Mouse (Mus musculus): ENCODE measurements around the gene Ypel4. TPM values are rescaled to one million over a fixed set of nuclear protein-coding genes. Genes with fewer than 3 reads are reported as not detected.

Ypel4 gene
- polyA plus RNA-seq, 1 experiment from 2014 or later, result 3.4 TPM

DNA sequence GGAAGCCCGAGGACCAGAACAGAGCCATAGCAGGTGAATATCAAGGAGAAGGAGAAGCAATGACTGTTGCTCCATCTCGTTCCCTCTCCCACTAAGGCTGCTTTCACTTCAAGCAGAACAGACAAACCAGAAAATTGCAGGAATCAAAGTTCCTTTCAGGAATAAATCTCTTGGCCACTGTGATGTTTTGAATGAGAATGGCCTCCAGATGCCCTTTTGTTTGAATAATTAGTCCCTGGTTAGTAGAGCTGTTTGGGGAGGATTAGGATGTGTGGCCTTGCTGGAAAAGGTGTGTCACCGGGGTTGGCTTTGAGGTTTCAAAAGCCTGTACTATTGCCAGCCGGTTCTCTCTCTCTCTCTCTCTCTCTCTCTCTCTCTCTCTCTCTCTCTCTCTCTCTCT, 28.4 kb downstream of the Ypel4 start:
- no peaks in the 10 kb centered on the region for H3K27me3 ChIP-seq (replicated peaks; ENCODE audit: insufficient read depth, low read length)

DNA sequence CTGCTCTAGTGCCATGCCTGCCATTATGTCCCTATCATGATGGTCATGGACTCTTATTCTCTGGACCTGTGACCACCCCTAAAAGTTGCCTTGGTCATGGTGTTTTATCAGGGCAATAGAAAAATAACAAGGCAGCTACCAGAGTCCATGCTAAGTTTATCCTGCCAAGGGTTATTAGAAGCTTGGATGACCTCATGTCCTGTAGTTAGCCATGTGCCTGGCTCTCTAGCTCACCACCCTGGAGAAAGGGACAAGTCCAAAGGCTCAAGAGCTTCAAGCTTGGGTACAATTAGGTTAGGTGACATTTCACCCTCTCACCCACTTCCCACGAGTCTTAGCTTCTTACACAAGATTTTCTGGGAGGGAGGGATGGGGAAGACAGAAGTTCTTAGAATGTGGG, 29.0 kb downstream of the Ypel4 start:
- Histone ChIP-seq H3K4me3 (ENCODE audit: low read depth, low read length) (no peak overlapping the region), H3K36me3 (ENCODE audit: insufficient read depth, low read length) (no peaks in the 10 kb centered on the region), H3K9me3 (ENCODE audit: low read length) (no peaks in the 10 kb centered on the region), H3K9ac (replicated peaks; ENCODE audit: low read depth) (no peak overlapping the region), H3K27me3 (replicated peaks; ENCODE audit: insufficient read depth, low read length) (no peaks in the 10 kb centered on the region), H3K4me1 (ENCODE audit: insufficient read depth, low read depth, low read length) (no peaks in the 10 kb centered on the region), H3K27ac (ENCODE audit: low read length) (no peak overlapping the region), H3K4me2 (replicated peaks; ENCODE audit: low read depth, low read length) (no peak overlapping the region)
- DNase-seq (ENCODE audit: low spot score), result no peak
- TF ChIP-seq EP300 (IDR thresholded peaks at IDR 0.05) (no peak), CTCF (IDR thresholded peaks at IDR 0.05) (no peak)
- no peak for ATAC-seq
- 35% methylated on average over 1 of the region's 1 CpGs for WGBS

More for the DNA sequence above, 28.4 kb downstream of the Ypel4 start:
- H3K36me3 ChIP-seq (ENCODE audit: insufficient read depth, low read length), result no peaks in the 10 kb centered on the region
- no peak overlapping the region for H3K4me2 ChIP-seq (replicated peaks; ENCODE audit: low read depth, low read length)
- no peak for DNase-seq (ENCODE audit: low spot score)
- no peaks in the 10 kb centered on the region for H3K4me1 ChIP-seq (ENCODE audit: insufficient read depth, low read depth, low read length)
- no peak overlapping the region for H3K9ac ChIP-seq (replicated peaks; ENCODE audit: low read depth)
- no peak for ATAC-seq
- no peaks in the 10 kb centered on the region for H3K9me3 ChIP-seq (ENCODE audit: low read length)
- no peak overlapping the region for H3K4me3 ChIP-seq (ENCODE audit: low read depth, low read length)
- no peak for TF ChIP-seq CTCF (IDR thresholded peaks at IDR 0.05)
- TF ChIP-seq EP300 (IDR thresholded peaks at IDR 0.05), result no peak
- 57% methylated on average over 4 of the region's 4 CpGs for WGBS
- H3K27ac ChIP-seq (ENCODE audit: low read length), result no peak overlapping the region

DNA sequence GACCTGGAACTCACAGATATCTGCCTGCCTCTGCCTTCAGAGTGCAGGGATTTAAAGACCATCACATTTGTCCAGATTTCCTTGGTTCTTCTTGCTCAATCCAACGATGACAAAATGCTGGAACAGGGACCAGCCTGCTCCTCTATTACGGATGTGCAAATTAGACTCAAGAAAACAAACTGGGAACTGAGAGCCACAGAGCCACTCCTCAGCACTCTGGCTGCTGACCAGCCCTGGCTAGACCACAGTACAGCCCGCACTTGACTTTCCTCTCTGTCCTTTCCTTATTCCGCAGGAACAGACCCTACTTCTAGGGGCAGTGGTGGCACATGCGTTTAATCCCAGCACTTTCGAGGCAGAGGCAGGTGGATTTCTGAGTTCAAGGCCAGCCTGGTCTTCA, 36.6 kb downstream of the Ypel4 start:
- ATAC-seq, result no peak
- H3K4me1 ChIP-seq (ENCODE audit: insufficient read depth, low read depth, low read length), result no peaks in the 10 kb centered on the region
- 59% methylated on average over 6 of the region's 6 CpGs for WGBS
- no peak for DNase-seq (ENCODE audit: low spot score)
- no peaks in the 10 kb centered on the region for H3K27me3 ChIP-seq (replicated peaks; ENCODE audit: insufficient read depth, low read length)
- no peak overlapping the region for H3K4me3 ChIP-seq (ENCODE audit: low read depth, low read length)
- H3K4me2 ChIP-seq (replicated peaks; ENCODE audit: low read depth, low read length), result no peak overlapping the region
- H3K9ac ChIP-seq (replicated peaks; ENCODE audit: low read depth), result no peak overlapping the region
- H3K9me3 ChIP-seq (ENCODE audit: low read length), result no peaks in the 10 kb centered on the region
- no peak overlapping the region for H3K27ac ChIP-seq (ENCODE audit: low read length)
- TF ChIP-seq CTCF (IDR thresholded peaks at IDR 0.05) (no peak), EP300 (IDR thresholded peaks at IDR 0.05) (no peak)
- no peaks in the 10 kb centered on the region; the same call in 1 of the 2 replicates for H3K36me3 ChIP-seq (ENCODE audit: insufficient read depth, low read length)

GRCm38 (mm10) chr2:84772454-84772853, 38.6 kb downstream of the Ypel4 start:
- H3K4me1 ChIP-seq (ENCODE audit: insufficient read depth, low read depth, low read length), result no peaks in the 10 kb centered on the region

GRCm38 (mm10) chr2:84773195-84773594, 39.3 kb downstream of the Ypel4 start:
- Histone ChIP-seq H3K9ac (replicated peaks; ENCODE audit: low read depth) (no peak overlapping the region), H3K9me3 (ENCODE audit: low read length) (no peaks in the 10 kb centered on the region), H3K27me3 (replicated peaks; ENCODE audit: insufficient read depth, low read length) (no peaks in the 10 kb centered on the region), H3K4me2 (replicated peaks; ENCODE audit: low read depth, low read length) (peak overlapping the region; percentile 48), H3K4me1 (ENCODE audit: insufficient read depth, low read depth, low read length) (no peaks in the 10 kb centered on the region), H3K4me3 (ENCODE audit: low read depth, low read length) (peak overlapping the region; percentile 36), H3K36me3 (ENCODE audit: insufficient read depth, low read length) (no peaks in the 10 kb centered on the region; the same call in 1 of the 2 replicates), H3K27ac (ENCODE audit: low read length) (no peak overlapping the region)
- WGBS, result 76% methylated on average over 5 of the region's 5 CpGs
- ATAC-seq (no peak), DNase-seq (ENCODE audit: low spot score) (no peak)
- no peak for TF ChIP-seq EP300 (IDR thresholded peaks at IDR 0.05)
- no peak for TF ChIP-seq CTCF (IDR thresholded peaks at IDR 0.05)

More at GRCm38 (mm10) chr2:84772454-84772853, 38.6 kb downstream of the Ypel4 start:
- 86% methylated on average over 4 of the region's 4 CpGs for WGBS
- Histone ChIP-seq H3K27ac (ENCODE audit: low read length) (no peak overlapping the region), H3K9ac (replicated peaks; ENCODE audit: low read depth) (no peak overlapping the region), H3K4me2 (replicated peaks; ENCODE audit: low read depth, low read length) (peak overlapping the region; percentile 6; the same call in 1 of the 2 replicates), H3K4me3 (ENCODE audit: low read depth, low read length) (no peak overlapping the region), H3K9me3 (ENCODE audit: low read length) (no peaks in the 10 kb centered on the region), H3K27me3 (replicated peaks; ENCODE audit: insufficient read depth, low read length) (no peaks in the 10 kb centered on the region), H3K36me3 (ENCODE audit: insufficient read depth, low read length) (no peaks in the 10 kb centered on the region; the same call in 1 of the 2 replicates)
- TF ChIP-seq CTCF (IDR thresholded peaks at IDR 0.05), result no peak
- TF ChIP-seq EP300 (IDR thresholded peaks at IDR 0.05), result no peak
- no peak for ATAC-seq
- no peak for DNase-seq (ENCODE audit: low spot score)

DNA sequence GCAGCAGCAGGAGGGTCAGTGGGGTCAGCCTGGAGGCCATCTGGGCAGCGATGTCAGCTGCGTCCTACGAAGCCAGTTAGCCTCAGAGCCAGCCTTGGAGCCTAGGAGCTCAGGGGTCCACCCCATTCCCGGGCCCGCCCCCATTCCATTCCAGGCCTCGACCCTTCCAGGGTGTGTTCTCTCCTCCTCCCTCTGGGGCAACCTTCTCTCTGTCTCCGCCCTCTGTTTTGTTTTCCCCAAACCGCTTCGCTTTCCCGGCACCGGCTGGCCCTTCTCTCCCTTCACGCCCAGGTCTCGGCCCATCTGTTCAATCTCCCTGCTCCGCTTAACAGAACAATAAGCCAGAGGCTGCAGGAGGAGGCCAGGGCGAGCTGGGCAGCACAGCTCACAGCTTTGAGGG, 40.9 kb downstream of the Ypel4 start:
- Histone ChIP-seq H3K27me3 (replicated peaks; ENCODE audit: insufficient read depth, low read length) (no peaks in the 10 kb centered on the region), H3K36me3 (ENCODE audit: insufficient read depth, low read length) (no peaks in the 10 kb centered on the region; the same call in 1 of the 2 replicates), H3K4me1 (ENCODE audit: insufficient read depth, low read depth, low read length) (no peaks in the 10 kb centered on the region), H3K9ac (replicated peaks; ENCODE audit: low read depth) (peak overlapping the region; percentile 50), H3K4me3 (ENCODE audit: low read depth, low read length) (peak overlapping the region; percentile 36), H3K27ac (ENCODE audit: low read length) (peak overlapping the region; percentile 72), H3K9me3 (ENCODE audit: low read length) (no peaks in the 10 kb centered on the region), H3K4me2 (replicated peaks; ENCODE audit: low read depth, low read length) (peak overlapping the region; percentile 48)
- 0 out of 2 replicates have a peak, but pooled peaks have one; percentile 14 for TF ChIP-seq CTCF (IDR thresholded peaks at IDR 0.05)
- peak; percentile 41; the same call in 1 of the 2 replicates for TF ChIP-seq EP300 (IDR thresholded peaks at IDR 0.05)
- whole genome bisulfite sequencing, result 12% methylated on average over 14 of the region's 15 CpGs
- ATAC-seq (peak; percentile 95), DNase-seq (ENCODE audit: low spot score) (peak; percentile 97)

Data from lung, postnatal 0 days (tissue).